Mouse (Mus musculus): ENCODE measurements around the gene Mmp14. TPM values are rescaled to one million over a fixed set of nuclear protein-coding genes. Genes with fewer than 3 reads are reported as not detected.

Gene Mmp14
- polyA plus RNA-seq, 1 experiment from 2014 or later: 53.7 TPM

DNA sequence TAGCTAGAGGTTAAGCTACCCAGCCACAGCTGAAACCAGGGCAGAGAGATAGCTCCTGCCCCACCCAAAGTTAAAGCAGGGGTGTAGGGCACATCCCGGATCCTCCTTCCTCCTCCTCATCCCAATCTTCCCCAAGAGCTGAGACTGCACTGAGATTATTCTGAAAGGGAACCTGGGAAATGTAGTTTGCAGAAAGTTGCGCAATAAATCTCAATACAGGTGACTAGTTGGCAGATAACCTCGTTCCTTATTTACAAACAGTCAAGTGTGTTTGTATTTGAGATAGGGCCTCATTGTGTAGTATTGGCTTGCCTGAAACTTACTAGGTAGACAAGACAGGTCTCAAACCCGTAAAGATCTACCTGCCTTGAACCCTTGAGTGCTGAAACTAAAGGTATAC is 30.7 kb downstream of the Mmp14 start:
- no peak overlapping the region for H3K27ac ChIP-seq (ENCODE audit: low read depth, low read length)

DNA sequence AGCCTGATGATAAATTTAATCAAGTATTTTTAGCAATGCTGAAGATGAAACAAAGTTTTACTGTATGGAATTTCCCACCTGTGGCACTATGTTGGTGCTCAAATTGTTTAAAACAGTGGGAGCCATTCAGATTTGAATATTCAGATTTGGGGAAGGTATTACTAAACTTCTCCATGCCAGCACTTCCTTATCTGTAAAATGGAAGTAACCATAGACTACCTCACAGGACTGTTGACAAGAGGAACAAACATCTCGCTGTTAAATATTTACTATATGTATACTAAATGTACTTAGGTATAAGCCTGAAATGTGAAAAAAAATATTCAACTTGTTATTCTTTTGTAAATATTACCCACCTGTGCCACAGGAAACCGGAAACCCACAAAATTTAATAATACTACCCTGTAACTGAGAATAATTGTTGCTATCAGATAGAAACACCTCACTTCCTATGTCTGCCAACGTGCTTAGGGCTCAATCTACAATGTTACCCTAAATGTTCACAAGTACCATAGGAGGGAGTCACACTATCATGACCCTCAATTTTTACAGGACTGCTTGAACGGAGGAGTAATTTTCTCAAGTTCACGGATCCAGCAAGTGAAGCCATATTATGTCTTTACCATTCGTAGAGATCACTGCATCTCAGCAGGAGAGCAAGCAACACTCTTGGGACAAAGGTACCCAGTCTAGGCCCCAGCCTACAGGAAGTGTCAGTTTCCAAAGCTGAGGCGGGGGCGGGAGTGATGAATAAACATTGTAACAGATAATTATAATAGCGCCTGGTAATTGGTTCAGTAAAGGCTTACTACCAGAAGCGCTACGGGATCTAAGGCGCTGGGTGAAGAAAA is 31.9 kb downstream of the Mmp14 start:
- H3K27me3 ChIP-seq (replicated peaks; ENCODE audit: control insufficient read depth, insufficient read depth, low read length): no peaks in the 10 kb centered on the region
- ATAC-seq: no peak; the same call in 1 of the 2 replicates
- H3K36me3 ChIP-seq (ENCODE audit: control insufficient read depth, insufficient read depth): peaks cover 13% of the 10 kb centered on the region
- no peak for TF ChIP-seq CTCF (IDR thresholded peaks at IDR 0.05; ENCODE audit: low read depth)
- WGBS: 12% methylated on average over 12 of the region's 12 CpGs
- H3K4me2 ChIP-seq (replicated peaks; ENCODE audit: low read depth): peak overlapping the region; percentile 84
- H3K4me1 ChIP-seq (replicated peaks; ENCODE audit: control insufficient read depth, insufficient read depth, low read length): no peaks in the 10 kb centered on the region
- peak overlapping the region; percentile 86 for H3K4me3 ChIP-seq (ENCODE audit: low read depth, low read length)
- H3K27ac ChIP-seq (ENCODE audit: low read depth, low read length): peak overlapping the region; percentile 97
- no peaks in the 10 kb centered on the region for H3K9me3 ChIP-seq (ENCODE audit: control insufficient read depth)
- peak overlapping the region; percentile 95 for H3K9ac ChIP-seq (ENCODE audit: low read depth, low read length)

More for the DNA sequence above, 30.7 kb downstream of the Mmp14 start:
- no peak overlapping the region for H3K9ac ChIP-seq (ENCODE audit: low read depth, low read length)
- WGBS: 54% methylated on average over 4 of the region's 4 CpGs
- H3K9me3 ChIP-seq (ENCODE audit: control insufficient read depth): no peaks in the 10 kb centered on the region
- no peak for ATAC-seq
- 0 out of 2 replicates have a peak, but pooled peaks cover 3% of the 10 kb centered on the region for H3K36me3 ChIP-seq (ENCODE audit: control insufficient read depth, insufficient read depth)
- no peak overlapping the region for H3K4me3 ChIP-seq (ENCODE audit: low read depth, low read length)
- H3K4me2 ChIP-seq (replicated peaks; ENCODE audit: low read depth): no peak overlapping the region
- no peaks in the 10 kb centered on the region for H3K27me3 ChIP-seq (replicated peaks; ENCODE audit: control insufficient read depth, insufficient read depth, low read length)
- H3K4me1 ChIP-seq (replicated peaks; ENCODE audit: control insufficient read depth, insufficient read depth, low read length): no peaks in the 10 kb centered on the region
- TF ChIP-seq CTCF (IDR thresholded peaks at IDR 0.05; ENCODE audit: low read depth): no peak

DNA sequence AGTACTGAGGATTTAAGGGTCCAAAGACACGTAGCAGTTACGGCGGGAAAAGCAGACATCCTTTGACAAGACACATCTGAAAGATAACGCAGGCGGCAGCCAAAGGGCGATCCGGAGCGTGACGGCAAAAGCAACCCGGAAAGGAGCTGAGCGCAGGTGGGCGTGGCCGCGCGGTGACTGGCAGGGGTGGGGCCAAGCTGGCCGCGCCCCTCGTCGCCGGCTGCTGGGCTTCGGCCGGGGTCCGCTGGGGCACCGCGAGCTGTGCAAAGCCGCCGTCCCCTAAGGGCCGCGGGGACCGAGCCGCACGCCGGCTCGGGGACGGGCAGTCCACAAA is 32.5 kb downstream of the Mmp14 start, which contains the start of gene Lrp10:
Lrp10 (plus strand) TSS at position 179 of the 334 bp plus-strand sequence.
- no peak for TF ChIP-seq CTCF (IDR thresholded peaks at IDR 0.05; ENCODE audit: low read depth)
- Histone ChIP-seq H3K36me3 (ENCODE audit: control insufficient read depth, insufficient read depth) (peaks cover 19% of the 10 kb centered on the region), H3K27me3 (replicated peaks; ENCODE audit: control insufficient read depth, insufficient read depth, low read length) (no peaks in the 10 kb centered on the region), H3K4me3 (ENCODE audit: low read depth, low read length) (peak within 1 kb of the TSS; percentile 86), H3K9me3 (ENCODE audit: control insufficient read depth) (no peaks in the 10 kb centered on the region), H3K4me2 (replicated peaks; ENCODE audit: low read depth) (peak within 1 kb of the TSS; percentile 84), H3K9ac (ENCODE audit: low read depth, low read length) (peak within 1 kb of the TSS; percentile 95), H3K4me1 (replicated peaks; ENCODE audit: control insufficient read depth, insufficient read depth, low read length) (no peaks in the 10 kb centered on the region), H3K27ac (ENCODE audit: low read depth, low read length) (peak within 1 kb of the TSS; percentile 97)
- WGBS: under 1% methylated on average over 35 of the region's 35 CpGs
- peak; percentile 83 for ATAC-seq

- peak overlapping the region; percentile 95 for H3K9ac ChIP-seq (ENCODE audit: low read depth, low read length)
- peak; percentile 79 for ATAC-seq
Observed at GRCm38 (mm10) chr14:54464293-54465005, 33.0 kb downstream of the Mmp14 start.

DNA sequence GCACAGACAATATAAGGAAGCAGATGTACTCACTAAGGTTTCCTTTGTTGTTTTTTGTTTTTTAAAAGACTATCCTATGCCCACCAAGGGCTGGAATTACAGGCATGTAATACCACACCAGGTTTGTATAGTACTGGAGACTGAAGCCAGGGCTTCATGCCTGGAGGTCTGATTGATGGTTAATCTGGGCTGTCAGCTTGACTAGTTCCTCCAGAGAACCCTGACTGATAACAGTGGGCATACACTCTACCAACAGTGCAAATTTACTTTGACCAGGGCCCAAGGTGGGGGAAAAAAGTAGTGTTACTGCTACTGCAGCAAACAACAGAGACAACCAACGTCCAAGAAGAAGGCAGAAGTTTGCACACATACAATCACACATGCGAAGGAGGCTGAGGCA is 40.1 kb downstream of the Mmp14 start:
- no peak for TF ChIP-seq CTCF (IDR thresholded peaks at IDR 0.05; ENCODE audit: low read depth)
- no peak overlapping the region for H3K4me2 ChIP-seq (replicated peaks; ENCODE audit: low read depth)
- no peak overlapping the region for H3K4me3 ChIP-seq (ENCODE audit: low read depth, low read length)
- ATAC-seq: no peak
- H3K27me3 ChIP-seq (replicated peaks; ENCODE audit: control insufficient read depth, insufficient read depth, low read length): no peaks in the 10 kb centered on the region
- H3K9ac ChIP-seq (ENCODE audit: low read depth, low read length): no peak overlapping the region
- peaks cover 5% of the 10 kb centered on the region; the same call in 1 of the 2 replicates for H3K4me1 ChIP-seq (replicated peaks; ENCODE audit: control insufficient read depth, insufficient read depth, low read length)
- peaks cover 37% of the 10 kb centered on the region for H3K36me3 ChIP-seq (ENCODE audit: control insufficient read depth, insufficient read depth)
- WGBS: 89% methylated on average over 2 of the region's 2 CpGs
- H3K9me3 ChIP-seq (ENCODE audit: control insufficient read depth): no peaks in the 10 kb centered on the region
- H3K27ac ChIP-seq (ENCODE audit: low read depth, low read length): no peak overlapping the region

More at GRCm38 (mm10) chr14:54464293-54465005, 33.0 kb downstream of the Mmp14 start:
- Histone ChIP-seq H3K4me2 (replicated peaks; ENCODE audit: low read depth) (peak overlapping the region; percentile 84), H3K36me3 (ENCODE audit: control insufficient read depth, insufficient read depth) (peaks cover 24% of the 10 kb centered on the region), H3K4me1 (replicated peaks; ENCODE audit: control insufficient read depth, insufficient read depth, low read length) (no peaks in the 10 kb centered on the region), H3K4me3 (ENCODE audit: low read depth, low read length) (peak overlapping the region; percentile 86), H3K27me3 (replicated peaks; ENCODE audit: control insufficient read depth, insufficient read depth, low read length) (no peaks in the 10 kb centered on the region), H3K27ac (ENCODE audit: low read depth, low read length) (peak overlapping the region; percentile 97), H3K9me3 (ENCODE audit: control insufficient read depth) (no peaks in the 10 kb centered on the region)
- WGBS: 1% methylated on average over 55 of the region's 57 CpGs
- peak; percentile 82 for TF ChIP-seq CTCF (IDR thresholded peaks at IDR 0.05; ENCODE audit: low read depth)

- Histone ChIP-seq H3K9ac (ENCODE audit: low read depth, low read length) (no peak overlapping the region), H3K27me3 (replicated peaks; ENCODE audit: control insufficient read depth, insufficient read depth, low read length) (0 out of 2 replicates have a peak, but pooled peaks cover 5% of the 10 kb centered on the region), H3K27ac (ENCODE audit: low read depth, low read length) (no peak overlapping the region), H3K36me3 (ENCODE audit: control insufficient read depth, insufficient read depth) (peaks cover 31% of the 10 kb centered on the region), H3K4me2 (replicated peaks; ENCODE audit: low read depth) (no peak overlapping the region), H3K9me3 (ENCODE audit: control insufficient read depth) (no peaks in the 10 kb centered on the region), H3K4me3 (ENCODE audit: low read depth, low read length) (no peak overlapping the region), H3K4me1 (replicated peaks; ENCODE audit: control insufficient read depth, insufficient read depth, low read length) (peaks cover 5% of the 10 kb centered on the region; the same call in 1 of the 2 replicates)
- no peak for TF ChIP-seq CTCF (IDR thresholded peaks at IDR 0.05; ENCODE audit: low read depth)
- 60% methylated on average over 5 of the region's 5 CpGs for WGBS
- ATAC-seq: no peak
Observed at GRCm38 (mm10) chr14:54472671-54473070, 41.3 kb downstream of the Mmp14 start.

Measured in intestine, postnatal 0 days (tissue).